Mouse (Mus musculus) forebrain, embryonic 11.5 days (tissue): ENCODE results near the gene Etv6. TPM values are rescaled to one million over a fixed set of nuclear protein-coding genes. Genes with fewer than 3 reads are reported as not detected.

ENCODE experiments used
- ATAC-seq: fragments of 200-750 bp; cut with Nextera tagmentation; replicated peaks from 2 replicates; pipeline ENCODE4 v1.8.0; 2017; ENCODE audit warnings: moderate TSS enrichment; ENCODE audit not compliant: low FRiP score
- DNase-seq: peaks from one replicate; pipeline ENCODE4 v3.0.0-alpha.2; 2017; ENCODE audit warnings: low spot score
- H3K27ac ChIP-seq: fragments of 300-500 bp; sonication (generic); 2 replicates; pipeline ENCODE4 v1.5.1; 2014; ENCODE audit warnings: low read depth, low read length
- H3K27me3 ChIP-seq: fragments of 300-500 bp; sonication (generic); 2 replicates; pipeline ENCODE4 v1.6.1; 2014; ENCODE audit warnings: mild to moderate bottlenecking, low read length, mixed read lengths; ENCODE audit not compliant: control insufficient read depth, insufficient read depth
- H3K36me3 ChIP-seq: fragments of 300-500 bp; sonication (generic); 2 replicates; pipeline ENCODE4 v1.6.1; 2014; ENCODE audit warnings: mild to moderate bottlenecking, low read length, moderate library complexity, mixed read lengths; ENCODE audit not compliant: control insufficient read depth, insufficient read depth
- H3K4me1 ChIP-seq: fragments of 300-500 bp; sonication (generic); replicated peaks from 2 replicates; pipeline ENCODE4 v1.6.1; 2014; ENCODE audit warnings: low read length, mixed read lengths; ENCODE audit not compliant: control insufficient read depth, insufficient read depth
- H3K4me2 ChIP-seq: fragments of 300-500 bp; sonication (generic); 2 replicates; pipeline ENCODE4 v1.6.1; 2014; ENCODE audit warnings: low read depth, mild to moderate bottlenecking, low read length, moderate library complexity, mixed read lengths; ENCODE audit not compliant: severe bottlenecking
- H3K4me3 ChIP-seq: fragments of 300-500 bp; sonication (generic); 2 replicates; pipeline ENCODE4 v1.5.1; 2014; ENCODE audit warnings: low read depth, low read length
- H3K9ac ChIP-seq: fragments of 300-500 bp; sonication (generic); 2 replicates; pipeline ENCODE4 v1.6.1; 2014; ENCODE audit warnings: low read length
- H3K9me3 ChIP-seq: fragments of 300-500 bp; sonication (generic); 2 replicates; pipeline ENCODE4 v1.6.1; 2016; ENCODE audit warnings: low read length, mixed read lengths; ENCODE audit not compliant: control insufficient read depth
- WGBS: fragments of 180-500 bp; shearing (Covaris S2); extraction: QIAGEN DNeasy Blood & Tissue Kit; methylation state at CpG from one replicate; pipeline ENCODE4 v1.1.7; 2014; 5-methylcytosine and 5-hydroxymethylcytosine counted together
- polyA plus RNA-seq: library from polyadenylated mRNA; unstranded; fragments of >200 nt; fragmentation: Nextera tagmentation; extraction: Ambion mirVana; gene quantifications from 2 replicates; pipeline ENCODE4 v1.2.1, GENCODE M21; 2014

Etv6 gene
- polyA plus RNA-seq, 1 experiment from 2014 or later, result 20.9 TPM

DNA sequence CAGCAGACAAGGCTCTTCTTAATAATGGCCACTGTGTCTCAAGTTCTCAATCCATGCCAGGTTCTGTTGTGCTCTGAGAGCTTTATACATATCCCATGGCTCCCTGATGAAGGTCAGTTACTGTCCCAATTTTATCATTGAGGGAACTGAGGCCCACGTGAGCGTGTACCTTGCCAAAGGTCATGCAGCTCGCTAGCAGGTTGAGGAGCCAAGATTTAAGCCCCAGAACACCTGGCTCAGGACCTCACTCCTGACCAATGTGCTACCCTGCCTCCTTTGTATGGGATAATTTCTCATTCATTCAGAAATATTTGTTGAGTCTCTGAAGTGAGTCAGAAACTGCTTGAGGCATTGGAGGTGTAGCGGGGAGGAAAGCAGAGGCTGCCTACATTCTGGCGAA lies 170.8 kb downstream of the Etv6 start:
- Histone ChIP-seq H3K36me3 (no peaks in the 10 kb centered on the region), H3K9ac (no peak overlapping the region), H3K4me3 (no peak overlapping the region), H3K27me3 (no peaks in the 10 kb centered on the region), H3K4me2 (no peak overlapping the region), H3K4me1 (peaks cover 14% of the 10 kb centered on the region), H3K27ac (no peak overlapping the region), H3K9me3 (no peaks in the 10 kb centered on the region)
- ATAC-seq (no peak), DNase-seq (no peak)
- 93% methylated on average over 5 of the region's 5 CpGs for WGBS

DNA sequence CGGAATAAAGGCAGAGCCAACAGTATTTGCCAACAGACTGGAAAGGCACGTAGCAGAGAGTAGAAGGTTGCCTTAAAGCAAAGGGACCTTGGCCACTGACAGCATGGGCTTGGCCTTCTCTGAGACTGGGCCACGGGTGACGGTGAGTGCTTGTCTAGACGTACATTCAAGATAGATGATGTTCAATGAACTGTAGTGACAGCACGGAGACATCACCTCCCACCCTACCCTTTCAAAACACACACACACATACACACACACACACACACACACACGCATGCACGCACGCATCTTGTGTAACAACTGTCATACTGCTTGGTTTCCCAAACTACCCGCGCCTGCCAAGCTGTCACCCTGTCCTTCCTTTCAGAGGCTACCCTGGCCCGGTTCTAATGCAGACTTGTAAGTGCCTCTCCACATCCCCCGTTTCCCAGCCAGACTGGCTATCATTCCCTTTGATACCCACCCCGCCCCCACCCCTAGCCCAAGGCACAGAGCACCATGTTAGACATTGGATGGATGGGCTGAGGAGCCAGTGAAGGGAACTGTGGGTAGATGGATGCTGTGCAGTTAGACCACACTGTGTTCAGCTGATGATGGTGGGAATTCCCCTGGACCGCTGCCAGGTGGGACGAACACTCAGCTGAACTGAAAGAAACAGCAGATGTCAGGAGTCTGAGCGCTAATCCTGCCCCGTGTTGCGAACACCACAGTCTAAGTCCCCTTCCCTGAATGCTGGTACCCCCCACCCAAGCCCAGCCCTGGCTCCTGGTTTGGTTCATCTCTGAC lies 172.1 kb downstream of the Etv6 start:
- Histone ChIP-seq H3K9ac (no peak overlapping the region), H3K4me1 (peaks cover 14% of the 10 kb centered on the region), H3K4me2 (no peak overlapping the region), H3K36me3 (no peaks in the 10 kb centered on the region), H3K9me3 (no peaks in the 10 kb centered on the region), H3K27ac (peak overlapping the region; percentile 64), H3K4me3 (no peak overlapping the region), H3K27me3 (no peaks in the 10 kb centered on the region)
- WGBS, result 69% methylated on average over 19 of the region's 19 CpGs
- peak; percentile 88 for ATAC-seq
- peak; percentile 80 for DNase-seq

DNA sequence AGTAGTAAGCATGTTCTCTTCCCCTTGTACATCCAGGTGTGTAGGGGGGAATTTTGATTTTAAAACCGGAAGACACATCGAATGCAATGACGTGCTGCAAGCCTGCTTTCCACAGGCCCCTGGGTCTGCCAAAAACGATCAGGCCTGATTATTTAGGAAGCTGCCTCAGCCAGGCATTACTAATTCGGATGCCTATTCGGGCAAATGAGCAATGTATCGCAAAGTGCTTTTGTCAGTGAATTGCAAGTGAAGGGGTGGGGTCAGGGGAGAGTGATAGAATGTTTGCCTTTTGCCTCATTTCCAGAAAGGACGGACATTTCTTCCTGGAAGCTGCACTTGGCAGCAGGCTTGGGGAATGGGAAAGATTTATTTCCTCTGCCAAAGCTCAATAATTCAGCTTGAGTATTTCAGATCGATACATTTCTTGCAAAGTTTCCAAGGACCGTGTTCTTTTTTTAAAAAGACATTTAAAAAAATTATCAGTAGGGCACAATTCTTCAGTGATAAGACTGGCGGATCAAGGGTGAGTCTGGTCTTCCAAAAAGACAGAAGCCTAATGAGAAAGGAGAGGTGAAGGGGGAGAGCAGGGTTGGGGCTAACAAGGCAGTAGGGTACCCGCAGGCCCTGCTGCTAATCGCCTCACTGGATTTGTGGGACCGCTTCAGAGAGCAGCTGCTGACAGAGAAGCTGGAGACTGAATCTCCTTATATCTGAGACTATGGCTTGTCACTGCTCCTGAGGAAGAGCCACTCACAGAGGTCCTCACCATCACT lies 172.9 kb downstream of the Etv6 start:
- Histone ChIP-seq H3K27me3 (no peaks in the 10 kb centered on the region), H3K27ac (peak overlapping the region; percentile 64), H3K4me3 (no peak overlapping the region), H3K36me3 (no peaks in the 10 kb centered on the region), H3K4me1 (peaks cover 14% of the 10 kb centered on the region), H3K9ac (no peak overlapping the region), H3K4me2 (no peak overlapping the region), H3K9me3 (no peaks in the 10 kb centered on the region)
- no peak for DNase-seq
- WGBS, result 55% methylated on average over 14 of the region's 14 CpGs
- peak; percentile 28 for ATAC-seq

DNA sequence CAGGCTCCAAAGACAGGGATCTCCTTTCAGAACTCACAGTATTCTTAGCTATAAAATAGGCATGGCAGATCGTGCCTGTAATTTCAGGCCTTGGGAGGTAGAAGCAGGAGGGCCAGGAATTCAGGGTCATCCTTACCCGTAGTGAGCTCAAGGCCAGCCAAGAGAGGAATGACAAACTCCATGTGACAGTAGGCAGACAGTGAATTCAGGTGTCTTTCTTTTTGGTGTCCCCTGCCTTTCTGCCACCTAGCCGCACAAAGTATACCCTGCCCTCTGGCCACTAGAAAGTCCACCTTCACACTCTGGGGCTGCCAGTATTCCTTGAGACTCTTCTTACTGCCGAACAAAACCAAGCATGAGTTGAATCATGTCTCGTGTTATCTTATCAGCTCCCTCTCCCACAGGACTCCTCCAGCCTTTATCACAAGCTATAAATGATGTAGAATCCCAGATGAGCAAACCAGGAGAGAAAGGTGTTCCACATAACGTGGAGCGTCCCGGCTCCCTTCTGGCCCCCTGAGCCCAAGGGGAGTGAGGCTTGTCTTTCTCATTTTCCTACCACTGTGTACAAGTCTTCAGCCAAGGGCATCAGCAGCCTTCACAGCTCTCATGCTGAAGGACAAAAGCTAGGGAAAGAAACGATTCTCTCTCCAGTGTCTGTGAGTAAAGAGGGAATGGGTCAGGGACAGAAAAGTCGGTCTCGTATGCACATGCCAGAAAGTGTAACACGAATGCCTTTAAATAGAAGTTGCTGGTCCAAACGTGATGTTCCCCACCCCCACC lies 175.4 kb downstream of the Etv6 start:
- ATAC-seq (no peak), DNase-seq (no peak)
- no peaks in the 10 kb centered on the region for H3K9me3 ChIP-seq

DNA sequence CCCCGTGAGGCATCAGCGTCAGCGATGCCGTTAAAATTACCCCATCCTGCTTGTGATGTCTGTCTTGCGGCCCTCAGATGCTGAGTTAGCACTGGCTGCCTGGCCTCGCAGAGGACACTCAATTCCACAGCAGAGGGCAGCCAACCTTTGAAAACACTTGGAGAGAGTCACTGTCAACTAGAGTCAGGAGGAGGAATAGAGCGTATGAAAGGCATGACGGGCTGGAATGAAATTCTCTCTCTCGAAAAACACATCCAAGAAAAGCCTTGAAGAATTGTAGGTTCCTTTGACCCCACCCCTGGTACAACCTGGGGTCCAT lies 175.9 kb downstream of the Etv6 start:
- ATAC-seq, result no peak
- H3K4me3 ChIP-seq, result no peak overlapping the region
- WGBS, result 94% methylated on average over 9 of the region's 9 CpGs

More for the DNA sequence above, 175.4 kb downstream of the Etv6 start:
- H3K4me1 ChIP-seq, result peaks cover 14% of the 10 kb centered on the region
- no peak overlapping the region for H3K9ac ChIP-seq
- no peak overlapping the region for H3K4me2 ChIP-seq
- H3K27ac ChIP-seq, result no peak overlapping the region
- no peaks in the 10 kb centered on the region for H3K36me3 ChIP-seq
- no peak overlapping the region for H3K4me3 ChIP-seq
- WGBS, result 88% methylated on average over 13 of the region's 13 CpGs
- no peaks in the 10 kb centered on the region for H3K27me3 ChIP-seq

DNA sequence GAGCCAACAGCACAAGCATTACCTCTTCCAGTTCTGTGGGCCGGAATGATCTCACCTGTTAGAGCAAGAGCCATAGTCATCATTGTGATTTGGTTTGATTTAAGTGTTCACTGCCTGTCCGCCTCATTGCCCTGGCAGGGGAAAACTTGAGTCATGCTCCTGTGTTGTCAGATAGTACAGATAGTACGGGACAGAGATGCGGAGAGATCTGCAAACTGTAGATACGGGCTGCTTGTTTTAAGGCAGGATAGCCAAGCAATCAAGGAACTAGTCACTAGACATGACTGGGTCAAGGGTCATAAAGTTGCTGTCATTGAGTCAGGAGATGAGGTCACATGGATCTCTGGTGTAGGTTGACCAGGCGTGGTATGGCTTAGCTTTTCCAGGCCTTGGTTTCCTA lies 182.2 kb downstream of the Etv6 start:
- H3K36me3 ChIP-seq, result no peaks in the 10 kb centered on the region
- no peak for ATAC-seq
- 92% methylated on average over 6 of the region's 6 CpGs for WGBS

More for the DNA sequence above, 175.9 kb downstream of the Etv6 start:
- Histone ChIP-seq H3K27me3 (no peaks in the 10 kb centered on the region), H3K4me2 (no peak overlapping the region), H3K9me3 (no peaks in the 10 kb centered on the region), H3K9ac (no peak overlapping the region), H3K4me1 (peaks cover 14% of the 10 kb centered on the region), H3K36me3 (no peaks in the 10 kb centered on the region), H3K27ac (no peak overlapping the region)
- DNase-seq, result no peak

DNA sequence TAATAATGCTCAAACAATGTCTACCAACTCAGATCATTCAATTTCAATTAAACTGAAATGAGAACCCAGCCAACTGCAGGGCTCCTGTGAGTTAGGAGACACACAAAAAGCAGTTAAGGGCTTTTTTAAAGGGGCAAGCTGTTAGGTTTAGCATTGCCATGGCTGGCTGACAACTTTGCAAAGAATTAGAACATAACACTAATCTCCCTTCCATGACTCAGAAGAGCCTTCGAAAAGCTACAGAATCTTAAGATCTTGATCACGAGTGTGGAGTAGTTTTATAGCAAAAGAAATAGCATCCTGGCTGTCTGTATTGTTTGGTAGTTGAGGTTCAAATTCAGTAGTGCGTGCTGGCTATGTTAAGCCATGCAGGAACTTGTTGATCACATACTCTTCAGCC lies 182.9 kb downstream of the Etv6 start:
- Histone ChIP-seq H3K4me2 (no peak overlapping the region), H3K4me3 (no peak overlapping the region), H3K9ac (no peak overlapping the region), H3K9me3 (no peaks in the 10 kb centered on the region), H3K36me3 (no peaks in the 10 kb centered on the region), H3K4me1 (peaks cover 4% of the 10 kb centered on the region; the same call in 1 of the 2 replicates), H3K27me3 (no peaks in the 10 kb centered on the region), H3K27ac (no peak overlapping the region)
- WGBS, result 83% methylated on average over 3 of the region's 3 CpGs
- no peak for ATAC-seq
- DNase-seq, result no peak

More for the DNA sequence above, 182.2 kb downstream of the Etv6 start:
- no peaks in the 10 kb centered on the region for H3K9me3 ChIP-seq
- peaks cover 2% of the 10 kb centered on the region; the same call in 1 of the 2 replicates for H3K4me1 ChIP-seq
- DNase-seq, result no peak
- H3K27me3 ChIP-seq, result no peaks in the 10 kb centered on the region
- no peak overlapping the region for H3K4me3 ChIP-seq
- H3K9ac ChIP-seq, result no peak overlapping the region
- H3K27ac ChIP-seq, result no peak overlapping the region
- H3K4me2 ChIP-seq, result no peak overlapping the region

DNA sequence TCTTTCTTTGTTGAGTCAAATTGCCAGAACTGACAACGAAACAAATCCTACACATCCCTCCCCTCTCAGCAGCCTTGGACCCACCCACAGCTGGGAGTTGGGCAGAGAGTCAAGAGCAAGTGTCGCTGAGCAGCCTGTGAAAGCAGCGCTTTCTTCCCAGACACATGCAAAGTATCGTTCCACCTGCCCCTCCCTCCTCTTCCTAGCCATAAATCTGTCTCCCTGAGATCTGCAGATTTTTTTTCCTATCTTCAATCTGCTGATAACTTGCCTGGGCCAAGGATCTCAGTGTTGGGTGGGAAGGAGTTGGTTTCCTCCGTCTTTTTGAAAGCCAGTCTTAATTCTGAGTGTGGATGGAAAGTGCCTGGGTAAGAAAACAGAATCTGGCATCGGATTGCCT lies 183.9 kb downstream of the Etv6 start:
- DNase-seq, result no peak
- no peak overlapping the region for H3K4me2 ChIP-seq
- H3K27me3 ChIP-seq, result no peaks in the 10 kb centered on the region
- no peaks in the 10 kb centered on the region for H3K36me3 ChIP-seq
- no peak for ATAC-seq
- no peaks in the 10 kb centered on the region for H3K9me3 ChIP-seq
- H3K27ac ChIP-seq, result no peak overlapping the region
- H3K4me1 ChIP-seq, result peaks cover 4% of the 10 kb centered on the region; the same call in 1 of the 2 replicates
- 78% methylated on average over 6 of the region's 6 CpGs for WGBS
- no peak overlapping the region for H3K9ac ChIP-seq
- H3K4me3 ChIP-seq, result no peak overlapping the region
